Mouse (Mus musculus): Measurements from ENCODE around the gene Srl.

GRCm38 (mm10) chr16:4446395-4446794 is 95.2 kb downstream of the Srl start:
- no peak for TF ChIP-seq CTCF (IDR thresholded peaks at IDR 0.05; ENCODE audit: low read depth)
- TF ChIP-seq EP300 (optimal IDR thresholded peaks at IDR 0.05) = no peak

Data from stomach, postnatal 0 days (tissue).